Mouse (Mus musculus) liver, embryonic 14.5 days (tissue): ENCODE data around the gene Sun3.

ENCODE experiments used
- CTCF ChIP-seq: IDR thresholded peaks from 2 replicates; pipeline ENCODE4 v1.5.1; 2016; ENCODE audit warnings: antibody characterized with exemption, low read depth, control low read depth
- EP300 ChIP-seq: IDR thresholded peaks from 2 replicates; pipeline ENCODE4 v1.6.1; 2016; ENCODE audit warnings: antibody characterized with exemption, low read depth

GRCm38 (mm10) chr11:9020207-9020606, 28.6 kb downstream of the Sun3 start:
- TF ChIP-seq CTCF (no peak), EP300 (no peak)
